Mouse (Mus musculus): ENCODE results near the gene Ctdsp1.

Gene Ctdsp1

DNA sequence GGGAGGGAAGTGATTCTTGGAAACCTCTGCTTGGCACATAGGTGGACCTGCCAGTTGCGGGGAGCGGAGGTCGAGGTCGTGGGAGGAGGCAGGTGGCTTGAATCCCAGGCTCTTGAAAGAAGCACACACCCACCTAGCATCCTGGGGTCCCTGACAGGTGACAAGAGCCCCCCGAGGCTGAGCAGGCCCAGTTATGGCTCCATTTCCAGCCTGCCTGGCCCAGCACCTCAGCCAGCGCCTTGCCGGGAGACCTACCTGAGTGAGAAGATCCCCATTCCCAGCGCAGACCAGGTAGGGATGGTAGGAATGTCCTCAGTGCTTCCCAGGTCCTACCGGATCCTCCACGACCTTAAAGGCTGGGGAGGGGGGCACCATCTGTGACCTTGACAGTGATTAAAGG, 15.7 kb upstream of the Ctdsp1 start:
- in situ Hi-C loops (cut with MseI, MboI) = no loop called here

GRCm38 (mm10) chr1:74376396-74376795, 14.9 kb upstream of the Ctdsp1 start:
- in situ Hi-C loops (cut with MseI, MboI) = no loop called here

GRCm38 (mm10) chr1:74379058-74379504, 12.2 kb upstream of the Ctdsp1 start:
- in situ Hi-C loops (cut with MseI, MboI) = no loop called here

GRCm38 (mm10) chr1:74380484-74380883, 10.8 kb upstream of the Ctdsp1 start:
- in situ Hi-C loops (cut with MseI, MboI) = no loop called here

DNA sequence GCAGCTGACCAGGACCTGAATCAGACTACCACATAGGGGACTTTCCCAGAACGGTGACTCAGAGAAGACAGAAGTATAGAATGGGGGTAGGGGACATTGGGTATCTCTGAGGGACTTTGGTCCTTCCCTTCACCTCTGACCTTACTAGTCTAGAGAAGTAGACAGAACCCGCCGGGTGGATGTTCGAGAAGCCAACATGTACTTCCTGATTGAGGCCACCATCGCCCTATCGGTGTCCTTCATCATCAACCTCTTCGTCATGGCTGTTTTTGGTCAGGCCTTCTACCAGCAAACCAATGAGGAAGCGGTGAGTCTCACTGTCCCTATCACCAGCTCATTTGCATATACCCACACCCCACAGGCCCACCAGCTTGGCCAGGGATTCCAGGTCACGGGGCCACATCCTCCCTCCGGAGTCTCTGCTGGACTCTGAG, 9.7 kb upstream of the Ctdsp1 start:
- in situ Hi-C loops (cut with MseI, MboI) = no loop called here

GRCm38 (mm10) chr1:74383385-74383784, 7.9 kb upstream of the Ctdsp1 start:
- in situ Hi-C loops (cut with MseI, MboI) = no loop called here

DNA sequence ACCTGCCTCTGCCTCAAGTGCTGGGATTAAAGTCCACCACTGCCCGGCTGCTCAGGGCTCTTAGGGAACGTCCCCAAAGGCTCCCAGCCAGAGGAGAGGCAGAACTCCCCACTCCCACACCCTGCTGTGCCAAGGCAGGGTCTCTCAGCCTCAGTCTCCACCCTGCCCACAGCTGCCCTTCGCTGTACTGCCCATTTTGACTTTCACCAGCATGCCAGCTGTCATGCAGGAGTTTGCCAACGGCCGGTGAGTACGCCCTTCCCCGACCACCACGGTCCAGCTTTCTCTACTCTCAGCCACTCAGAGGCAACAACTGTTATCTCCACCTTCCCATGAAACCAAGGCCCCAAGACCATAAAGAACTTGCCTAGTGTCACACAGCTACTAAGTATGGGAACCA, 6.8 kb upstream of the Ctdsp1 start:
- in situ Hi-C loops (cut with MseI, MboI) = no loop called here

DNA sequence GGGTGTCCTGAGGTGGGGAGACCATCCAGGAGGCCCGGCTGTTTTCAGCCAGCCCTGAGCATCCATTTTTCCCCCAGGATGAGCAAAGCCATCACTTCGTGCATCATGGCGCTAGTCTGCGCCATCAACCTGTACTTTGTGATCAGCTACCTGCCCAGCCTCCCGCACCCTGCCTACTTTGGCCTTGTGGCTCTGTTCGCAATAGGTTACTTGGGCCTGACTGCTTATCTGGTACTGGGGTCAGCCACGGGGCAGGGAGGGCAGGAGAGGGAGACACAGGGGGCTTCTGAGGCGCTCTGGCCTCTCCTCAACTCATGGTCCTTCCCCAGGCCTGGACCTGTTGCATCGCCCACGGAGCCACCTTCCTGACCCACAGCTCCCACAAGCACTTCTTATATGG, 6.2 kb upstream of the Ctdsp1 start:
- in situ Hi-C loops (cut with MseI, MboI) = no loop called here

DNA sequence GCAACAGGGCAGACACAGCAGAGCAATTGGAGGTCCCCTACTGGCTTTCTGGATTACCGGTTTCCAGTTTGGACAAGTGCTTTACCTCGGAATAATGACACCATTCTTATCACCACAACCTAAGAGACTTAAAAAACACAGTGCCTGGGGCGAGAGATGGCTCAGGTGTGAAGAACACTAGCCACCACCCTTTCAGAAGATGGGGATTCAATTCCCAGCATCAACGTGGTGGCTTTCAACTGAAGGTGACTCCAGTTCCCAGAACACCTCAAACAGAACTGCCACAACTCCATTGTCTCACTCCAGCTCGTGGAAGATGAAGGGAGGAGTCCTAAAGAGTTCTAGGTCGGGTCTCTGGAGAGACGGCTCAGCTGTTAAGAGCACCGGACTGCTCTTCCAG, 5.8 kb upstream of the Ctdsp1 start:
- in situ Hi-C loops (cut with MseI, MboI) = no loop called here

- in situ Hi-C loops (cut with MseI, MboI) = no loop called here
Measured at GRCm38 (mm10) chr1:74386363-74386713, 5.0 kb upstream of the Ctdsp1 start.

DNA sequence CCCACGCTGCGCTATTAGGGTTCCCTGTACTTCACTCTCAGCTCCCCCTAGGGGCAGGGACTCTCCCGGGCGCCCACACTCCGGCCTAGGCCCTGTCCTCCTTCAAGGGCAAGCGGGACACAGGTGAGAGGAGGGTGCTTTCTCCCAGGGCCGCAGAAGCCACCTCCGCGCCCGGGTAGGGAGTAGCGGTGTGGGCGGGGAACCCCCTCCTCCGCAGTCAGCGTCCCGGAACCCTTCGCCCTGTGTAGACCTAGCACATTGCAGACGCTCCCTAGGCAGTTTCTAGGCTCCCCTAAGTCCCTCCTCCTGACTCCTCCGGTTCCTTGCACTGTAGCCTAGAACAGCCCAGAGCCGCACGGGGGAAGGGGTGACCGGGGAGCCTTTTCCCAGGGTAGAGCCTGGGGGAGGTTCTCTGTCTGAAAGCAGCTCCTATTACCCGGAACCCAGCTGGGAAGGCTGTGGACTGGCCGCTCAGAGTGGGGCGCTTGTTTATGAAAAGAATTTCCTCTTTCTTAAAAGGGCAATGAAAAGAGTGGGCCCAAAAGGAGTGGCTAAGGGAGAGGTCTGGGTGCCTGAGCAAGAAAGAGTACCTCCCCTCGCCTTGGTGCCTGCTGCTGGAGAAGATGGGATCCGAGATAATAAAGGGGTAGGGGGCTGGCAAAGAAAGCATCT, 4.5 kb upstream of the Ctdsp1 start:
- in situ Hi-C loops (cut with MseI, MboI) = no loop called here

DNA sequence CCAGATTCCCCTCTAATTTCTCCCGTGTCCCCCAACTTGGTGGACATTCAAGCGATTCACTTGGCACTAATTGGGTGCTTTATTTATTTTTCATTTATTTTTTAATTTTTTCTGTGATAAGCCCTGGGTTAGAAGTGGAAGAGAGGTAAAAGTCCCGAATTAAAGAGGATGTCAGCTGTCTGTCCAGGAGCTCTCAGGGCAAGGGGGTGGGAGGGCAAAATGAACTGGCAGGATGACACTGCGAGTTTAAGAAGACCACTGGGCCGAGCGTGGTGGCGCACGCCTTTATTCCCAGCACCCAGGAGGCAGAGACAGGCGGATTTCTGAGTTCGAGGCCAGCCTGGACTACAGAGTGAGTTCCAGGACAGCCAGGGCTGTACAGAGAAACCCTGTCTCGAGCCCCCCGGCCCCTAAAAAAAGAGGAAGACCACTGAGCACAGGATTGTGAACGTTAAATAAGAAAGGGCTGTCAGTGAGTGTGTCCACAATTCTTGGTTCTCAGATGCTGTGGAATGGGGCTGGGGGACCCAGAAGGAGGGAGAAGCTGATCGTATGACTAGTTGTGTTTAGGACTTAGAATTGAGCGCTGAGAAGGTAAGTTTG, 3.8 kb upstream of the Ctdsp1 start:
- in situ Hi-C loops (cut with MseI, MboI) = no loop called here

DNA sequence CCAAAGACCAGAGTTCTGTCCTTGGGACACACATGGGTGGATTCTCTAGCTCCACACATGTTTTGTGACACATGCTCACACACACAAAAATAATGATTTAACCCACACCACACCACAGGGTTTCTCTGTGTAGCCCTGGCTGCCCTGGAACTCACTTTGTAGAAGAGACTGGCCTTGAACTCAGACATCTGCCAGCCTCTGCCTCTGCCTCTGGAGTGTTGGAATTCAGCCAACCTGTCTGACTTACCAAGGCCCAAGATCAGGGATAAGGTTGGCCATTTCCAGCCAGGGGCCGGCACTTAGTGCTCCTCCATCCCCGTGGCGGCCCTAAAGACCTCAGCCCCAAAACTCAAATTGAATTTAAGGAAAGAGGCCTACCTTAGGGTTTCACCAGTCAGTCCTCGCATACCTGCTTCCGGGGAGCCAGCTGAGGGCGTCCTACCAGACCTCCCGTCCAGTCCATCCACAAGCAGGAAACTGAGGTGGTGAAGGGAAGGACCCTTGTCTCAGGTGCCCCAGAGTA, 2.9 kb upstream of the Ctdsp1 start:
- in situ Hi-C loops (cut with MseI, MboI) = no loop called here

DNA sequence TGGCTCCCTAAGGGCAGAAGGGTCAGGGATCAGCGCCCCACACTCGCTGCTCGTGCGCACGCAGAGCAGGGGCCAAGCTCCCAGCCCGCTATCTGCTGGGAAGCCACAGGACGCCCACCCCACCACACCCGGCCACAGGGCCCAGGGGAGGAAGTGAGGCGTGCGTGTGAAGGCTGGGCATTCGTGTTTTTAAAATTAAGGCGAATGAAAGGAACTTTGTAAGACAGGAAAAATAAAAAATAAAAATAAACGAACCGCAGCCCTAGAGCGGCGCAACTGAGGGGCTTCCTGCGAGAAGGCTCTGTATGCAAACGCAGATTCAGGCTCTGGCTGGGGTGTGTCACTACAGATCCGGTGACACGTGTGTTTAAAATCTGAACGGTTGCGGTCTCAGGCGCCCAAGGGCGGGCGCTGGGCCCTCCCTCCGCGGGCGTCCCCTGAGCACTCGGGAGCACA, 1.4 kb upstream of the Ctdsp1 start:
- in situ Hi-C loops (cut with MseI, MboI) = no loop called here

GRCm38 (mm10) chr1:74390287-74390906, 912 bp upstream of the Ctdsp1 start:
- in situ Hi-C loops (cut with MseI, MboI) = no loop called here

- in situ Hi-C loops (cut with MseI, MboI) = no loop called here
Measured at GRCm38 (mm10) chr1:74391844-74392441, 634 bp downstream of the Ctdsp1 start.

DNA sequence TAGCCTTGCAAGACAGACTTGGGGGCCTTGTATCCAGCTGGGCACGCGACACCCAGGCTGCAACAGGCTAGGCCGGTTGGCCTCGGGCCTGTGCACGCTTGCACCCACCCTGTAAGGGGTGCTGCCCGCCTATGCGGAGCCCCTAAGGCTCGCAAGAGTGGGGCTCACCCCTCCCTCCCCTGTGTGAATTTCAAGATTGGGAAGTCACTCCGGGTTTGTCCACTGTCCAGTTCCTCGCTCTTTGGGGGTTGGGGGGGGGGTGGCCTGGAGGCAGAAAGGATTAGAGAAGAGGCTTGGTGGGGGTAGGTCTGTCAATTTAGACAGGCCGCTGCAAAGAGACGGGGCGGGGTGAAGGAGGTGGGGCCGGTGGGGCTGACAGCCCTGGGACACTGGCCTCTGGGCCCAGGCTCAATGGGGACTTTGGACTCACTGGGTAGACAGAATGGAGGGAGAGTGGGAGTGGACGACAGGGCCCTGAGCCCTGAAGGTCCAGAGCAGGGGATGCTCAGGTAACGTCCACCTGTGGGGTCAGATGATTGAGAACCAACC, 1.2 kb downstream of the Ctdsp1 start:
- in situ Hi-C loops (cut with MseI, MboI) = no loop called here

DNA sequence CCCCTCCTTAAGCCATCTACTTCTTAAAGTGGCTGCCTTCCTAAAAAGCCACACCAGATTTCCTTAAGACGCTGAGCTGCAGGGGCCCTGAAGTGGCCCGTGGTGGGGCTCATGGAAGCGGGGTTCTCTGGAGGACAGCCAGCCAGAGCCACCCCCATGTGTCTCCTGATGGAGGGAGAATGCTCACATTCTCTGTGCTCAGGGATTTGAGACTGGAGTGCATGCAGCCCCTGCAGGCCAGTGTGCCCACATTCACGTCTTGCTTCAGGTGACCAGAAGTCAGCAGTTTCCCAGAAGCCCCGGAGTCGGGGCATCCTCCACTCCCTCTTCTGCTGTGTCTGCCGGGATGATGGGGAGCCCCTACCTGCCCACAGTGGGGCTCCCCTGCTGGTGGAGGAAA, 1.7 kb downstream of the Ctdsp1 start:
- in situ Hi-C loops (cut with MseI, MboI) = no loop called here

GRCm38 (mm10) chr1:74393697-74394096, 2.4 kb downstream of the Ctdsp1 start:
- in situ Hi-C loops (cut with MseI, MboI) = no loop called here

- in situ Hi-C loops (cut with MseI, MboI) = no loop called here
Measured at GRCm38 (mm10) chr1:74394311-74394710, 3.0 kb downstream of the Ctdsp1 start.

- in situ Hi-C loops (cut with MseI, MboI) = no loop called here
Measured at GRCm38 (mm10) chr1:74394858-74395257, 3.5 kb downstream of the Ctdsp1 start.

DNA sequence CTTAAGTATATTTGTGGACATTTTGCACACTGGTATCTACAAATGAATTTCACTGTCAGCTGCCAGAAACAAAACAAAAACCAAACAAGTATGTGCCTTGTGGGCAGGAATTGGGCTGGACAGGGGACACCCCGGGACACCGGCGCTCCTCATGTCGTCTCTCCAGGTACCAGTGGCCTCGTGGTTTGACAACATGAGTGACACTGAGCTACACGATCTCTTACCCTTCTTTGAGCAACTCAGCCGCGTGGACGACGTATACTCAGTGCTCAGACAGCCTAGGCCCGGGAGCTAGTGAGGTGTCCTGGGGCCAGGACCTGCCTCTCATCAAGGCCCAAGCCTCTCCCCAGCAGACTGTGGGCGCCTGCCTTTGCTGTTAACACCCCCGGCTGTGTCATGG, 4.0 kb downstream of the Ctdsp1 start:
- in situ Hi-C loops (cut with MseI, MboI) = no loop called here
